Mouse (Mus musculus) ES-E14 (cell line): Measurements from ENCODE around the gene Dda1. TPM values are rescaled to one million over a fixed set of nuclear protein-coding genes. Genes with fewer than 3 reads are reported as not detected.
"Not testable (repeated sequence)": the region's sequence is repeated elsewhere in the genome, so short reads cannot be mapped to it uniquely, and the experiment has no call there.

Experiments used
- DNase-seq: peaks from one replicate; pipeline ENCODE4 v3.0.0-alpha.2; 2013; ENCODE audit warnings: low read depth, low spot score
- H3K27ac ChIP-seq: 2 replicates; pipeline ENCODE4 v1.5.1; 2012; ENCODE audit warnings: low read depth, mild to moderate bottlenecking, low read length, moderate library complexity, mixed read lengths; ENCODE audit not compliant: poor library complexity, insufficient read depth, severe bottlenecking
- H3K36me3 ChIP-seq: 2 replicates; pipeline ENCODE4 v1.6.1; 2012; ENCODE audit warnings: mild to moderate bottlenecking, low read length, moderate library complexity, mixed read lengths; ENCODE audit not compliant: control insufficient read depth, poor library complexity, insufficient read depth, severe bottlenecking
- H3K4me1 ChIP-seq, 2 experiments: fragments of 150-350 bp in 1 of 2; sonication (generic) in 1 of 2; 2 replicates each; pipeline ENCODE4 v1.6.1; 2012; ENCODE audit warnings: low read length in 2 of 2, mild to moderate bottlenecking in 1 of 2, mixed read lengths in 1 of 2; ENCODE audit not compliant: control insufficient read depth in 2 of 2, insufficient read depth in 2 of 2, poor library complexity in 1 of 2
- H3K4me3 ChIP-seq, 2 experiments: fragments of 150-350 bp in 1 of 2; sonication (generic) in 1 of 2; 2 replicates each; pipeline ENCODE4 v1.5.1; 2012; ENCODE audit warnings: low read length in 2 of 2, low read depth in 1 of 2, mild to moderate bottlenecking in 1 of 2, mixed read lengths in 1 of 2; ENCODE audit not compliant: insufficient read depth in 1 of 2, poor library complexity in 1 of 2, severe bottlenecking in 1 of 2
- H3K9ac ChIP-seq: 2 replicates; pipeline ENCODE4 v1.6.1; 2012; ENCODE audit warnings: low read depth, mild to moderate bottlenecking, low read length, mixed read lengths; ENCODE audit not compliant: poor library complexity, insufficient read depth, severe bottlenecking
- H3K9me3 ChIP-seq: fragments of 150-350 bp; sonication (generic); 2 replicates; pipeline ENCODE4 v1.6.1; 2012; ENCODE audit warnings: low read depth, mild to moderate bottlenecking, low read length; ENCODE audit not compliant: control insufficient read depth, insufficient read depth
- CHD2 ChIP-seq: IDR thresholded peaks from 2 replicates; pipeline ENCODE4 v1.6.1; 2014; ENCODE audit warnings: mild to moderate bottlenecking, low read depth, low read length, inconsistent platforms
- HCFC1 ChIP-seq: IDR thresholded peaks from 2 replicates; pipeline ENCODE4 v1.6.1; 2012; ENCODE audit warnings: low read length, inconsistent platforms, borderline replicate concordance; ENCODE audit not compliant: insufficient read depth
- MAFK ChIP-seq: IDR thresholded peaks from 2 replicates; pipeline ENCODE4 v1.6.1; 2014; ENCODE audit warnings: mild to moderate bottlenecking, low read depth, low read length, inconsistent platforms; ENCODE audit not compliant: insufficient read depth
- ZC3H11A ChIP-seq: IDR thresholded peaks from 2 replicates; pipeline ENCODE4 v1.6.1; 2012; ENCODE audit warnings: low read depth, mild to moderate bottlenecking, inconsistent platforms, low read length, borderline replicate concordance
- ZNF384 ChIP-seq: IDR thresholded peaks from 2 replicates; pipeline ENCODE4 v1.6.1; 2012; ENCODE audit warnings: low read depth, low read length, inconsistent platforms
- in situ Hi-C, 2 experiments: fragments of 600-800 bp; cut with MboI; formaldehyde crosslinking; loops; one replicate each; pipeline ENCODE4 v1.15.1; 2025; ENCODE audit warnings: low sequenced_read_pairs in 2 of 2, inconsistent platforms in 1 of 2; ENCODE audit not compliant: unreplicated experiment in 2 of 2
- total RNA-seq: library from RNA; depleted of rRNA; stranded (reverse); fragments of 300-350 nt; gene quantifications from 2 replicates; pipeline ENCODE4 v1.2.3, GENCODE M21; 2012

The Dda1 gene
- total RNA-seq, 1 experiment, result 65.1 TPM

- Histone ChIP-seq H3K9me3 (no peaks in the 10 kb centered on the region), H3K9ac (no peak overlapping the region), H3K36me3 (no peaks in the 10 kb centered on the region), H3K4me3 (no peak overlapping the region), H3K4me1 (peaks cover 4 to 14% of the 10 kb centered on the region in 2 experiments; a peak in 1 of 4 replicates), H3K27ac (no peak overlapping the region)
- in situ Hi-C loops, result loop anchor here in 1 of 2 experiments (5.0 kb wide), 1 partner anchor 71 kb away; no protein-coding TSS in a partner anchor
- TF ChIP-seq HCFC1 (no peak), ZC3H11A (no peak), CHD2 (no peak), ZNF384 (no peak), MAFK (no peak)
- no peak for DNase-seq
These were observed 44.2 kb downstream of the Dda1 start for GRCm38 (mm10) chr8:71513018-71513754.

GRCm38 (mm10) chr8:71515043-71515442 is 46.0 kb downstream of the Dda1 start:
- no peak for TF ChIP-seq MAFK
- TF ChIP-seq ZC3H11A, result no peak
- no peak for TF ChIP-seq CHD2
- no peak for TF ChIP-seq HCFC1
- TF ChIP-seq ZNF384, result no peak
- no peak for DNase-seq
- no peaks in the 10 kb centered on the region for H3K9me3 ChIP-seq
- in situ Hi-C loops, result no loop called here
- no peak overlapping the region for H3K9ac ChIP-seq
- H3K36me3 ChIP-seq, result no peaks in the 10 kb centered on the region
- H3K4me3 ChIP-seq, result no peak overlapping the region
- peaks cover 0 to 12% of the 10 kb centered on the region in 2 experiments; a peak in 1 of 4 replicates for H3K4me1 ChIP-seq
- H3K27ac ChIP-seq, result no peak overlapping the region

DNA sequence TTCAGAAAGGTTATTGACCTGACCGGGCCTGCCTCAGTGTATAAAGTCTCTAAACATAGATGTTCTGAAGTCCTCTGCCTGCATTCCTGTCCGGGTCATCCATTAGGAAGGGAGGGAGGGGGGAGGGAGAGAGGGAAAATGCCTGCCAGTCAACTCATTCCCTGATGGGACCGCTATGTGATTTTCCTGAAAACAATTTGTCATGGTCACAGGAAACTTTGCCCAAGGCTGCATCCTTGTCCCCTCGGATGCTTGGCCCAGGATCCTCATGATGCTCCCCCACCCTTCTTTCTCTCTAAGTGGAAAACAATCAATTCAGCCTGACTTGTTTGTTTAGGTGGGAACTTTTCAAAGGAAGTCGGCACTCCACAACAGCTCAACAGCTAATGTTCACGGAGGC is 47.8 kb downstream of the Dda1 start:
- H3K4me3 ChIP-seq, result no peak overlapping the region
- no peaks in the 10 kb centered on the region for H3K36me3 ChIP-seq
- H3K27ac ChIP-seq, result no peak overlapping the region
- in situ Hi-C loops, result no loop called here
- peaks cover 0 to 15% of the 10 kb centered on the region in 2 experiments; a peak in 1 of 4 replicates for H3K4me1 ChIP-seq
- no peak overlapping the region for H3K9ac ChIP-seq
- no peak for DNase-seq
- no peak for TF ChIP-seq MAFK
- TF ChIP-seq CHD2, result no peak
- TF ChIP-seq ZC3H11A, result no peak
- TF ChIP-seq ZNF384, result no peak
- TF ChIP-seq HCFC1, result no peak
- no peaks in the 10 kb centered on the region for H3K9me3 ChIP-seq

DNA sequence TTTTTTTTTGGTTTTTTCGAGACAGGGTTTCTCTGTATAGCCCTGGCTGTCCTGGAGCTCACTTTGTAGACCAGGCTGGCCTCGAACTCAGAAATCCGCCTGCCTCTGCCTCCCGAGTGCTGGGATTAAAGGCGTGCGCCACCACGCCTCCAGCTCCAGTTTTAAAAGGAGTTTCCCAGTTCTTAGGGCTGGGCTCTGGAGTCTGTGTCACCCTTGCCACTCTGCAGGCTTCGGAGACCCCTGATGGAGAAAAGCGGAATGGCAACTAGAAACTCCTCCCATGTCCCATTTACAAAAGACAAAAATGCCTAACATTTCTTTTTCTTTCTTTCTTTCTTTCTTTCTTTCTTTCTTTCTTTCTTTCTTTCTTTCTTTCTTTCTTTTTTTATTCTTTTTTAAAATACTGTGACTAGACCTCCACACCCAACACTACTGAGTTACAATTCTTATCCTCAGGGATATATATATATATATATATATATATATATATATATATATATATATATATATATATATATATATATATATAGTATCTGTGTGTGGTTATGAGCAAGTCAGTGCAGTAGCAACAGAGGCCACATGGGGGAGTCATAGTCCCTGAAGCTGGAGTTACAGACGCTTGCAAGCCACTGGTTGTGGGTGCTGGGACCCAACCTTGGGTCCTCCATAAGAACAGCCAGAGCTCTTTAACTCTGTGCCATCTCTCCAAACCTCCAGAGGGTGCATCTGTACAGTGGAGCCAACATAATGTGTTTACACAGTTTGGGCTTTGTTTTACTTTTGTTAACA is 50.2 kb downstream of the Dda1 start:
- H3K9ac ChIP-seq, H3K36me3 ChIP-seq, H3K4me3 ChIP-seq, DNase-seq, H3K27ac ChIP-seq, in situ Hi-C loops, H3K9me3 ChIP-seq: not testable (repeated sequence)
- peaks cover 0 to 19% of the 10 kb centered on the region in 2 experiments; a peak in 1 of 4 replicates for H3K4me1 ChIP-seq
